Mouse (Mus musculus) neural tube, embryonic 15.5 days (tissue): ENCODE measurements around the gene Cd274. TPM values are rescaled to one million over a fixed set of nuclear protein-coding genes. Genes with fewer than 3 reads are reported as not detected.
"Not testable (repeated sequence)": the region's sequence is repeated elsewhere in the genome, so short reads cannot be mapped to it uniquely, and the experiment has no call there.

ENCODE experiments used
- ATAC-seq: fragments of 200-750 bp; cut with Nextera tagmentation; 2 replicates; pipeline ENCODE4 v1.8.0; 2017; ENCODE audit warnings: mild to moderate bottlenecking, moderate TSS enrichment, moderate library complexity; ENCODE audit not compliant: low FRiP score
- H3K27ac ChIP-seq: fragments of 300-500 bp; sonication (generic); replicated peaks from 2 replicates; pipeline ENCODE4 v1.5.1; 2015; ENCODE audit warnings: mild to moderate bottlenecking, inconsistent platforms
- H3K27me3 ChIP-seq: fragments of 300-500 bp; sonication (generic); replicated peaks from 2 replicates; pipeline ENCODE4 v1.6.1; 2015; ENCODE audit warnings: inconsistent platforms
- H3K36me3 ChIP-seq: fragments of 300-500 bp; sonication (generic); 2 replicates; pipeline ENCODE4 v1.6.1; 2015; ENCODE audit warnings: inconsistent platforms
- H3K4me1 ChIP-seq: fragments of 300-500 bp; sonication (generic); 2 replicates; pipeline ENCODE4 v1.6.1; 2015; ENCODE audit warnings: inconsistent platforms
- H3K4me2 ChIP-seq: fragments of 300-500 bp; sonication (generic); 2 replicates; pipeline ENCODE4 v1.6.1; 2015; ENCODE audit warnings: inconsistent platforms, mild to moderate bottlenecking, moderate library complexity
- H3K4me3 ChIP-seq: fragments of 300-500 bp; sonication (generic); replicated peaks from 2 replicates; pipeline ENCODE4 v1.5.1; 2015; ENCODE audit warnings: mild to moderate bottlenecking, inconsistent platforms
- H3K9ac ChIP-seq: fragments of 300-500 bp; sonication (generic); replicated peaks from 2 replicates; pipeline ENCODE4 v1.6.1; 2015; ENCODE audit warnings: mild to moderate bottlenecking, inconsistent platforms
- H3K9me3 ChIP-seq: fragments of 300-500 bp; sonication (generic); replicated peaks from 2 replicates; pipeline ENCODE4 v1.6.1; 2016; ENCODE audit warnings: inconsistent platforms
- WGBS: fragments of 180-500 bp; shearing (Covaris S2); methylation state at CpG from one replicate; pipeline ENCODE4 v1.1.7; 2015; ENCODE audit warnings: mixed read lengths; 5-methylcytosine and 5-hydroxymethylcytosine counted together
- polyA plus RNA-seq: library from polyadenylated mRNA; unstranded; fragments of >200 nt; fragmentation: Nextera tagmentation; extraction: Ambion mirVana; gene quantifications from 2 replicates; pipeline ENCODE4 v1.2.1, GENCODE M21; 2015

Cd274 gene
- polyA plus RNA-seq, 1 experiment from 2014 or later = 0.81 TPM

- WGBS = 92% methylated on average over 3 of the region's 3 CpGs
Observed at GRCm38 (mm10) chr19:29400466-29400865, 33.2 kb downstream of the Cd274 start.

GRCm38 (mm10) chr19:29402621-29403020 is 35.4 kb downstream of the Cd274 start:
- 91% methylated on average over 4 of the region's 4 CpGs for WGBS
- H3K9ac ChIP-seq = no peak overlapping the region

More at GRCm38 (mm10) chr19:29400466-29400865, 33.2 kb downstream of the Cd274 start:
- ATAC-seq = no peak
- H3K9ac ChIP-seq = no peak overlapping the region
- no peak overlapping the region for H3K27ac ChIP-seq
- no peak overlapping the region for H3K4me2 ChIP-seq
- H3K4me3 ChIP-seq = no peak overlapping the region
- no peaks in the 10 kb centered on the region for H3K27me3 ChIP-seq
- H3K9me3 ChIP-seq = no peaks in the 10 kb centered on the region
- peaks cover 6% of the 10 kb centered on the region; the same call in 1 of the 2 replicates for H3K4me1 ChIP-seq
- H3K36me3 ChIP-seq = no peaks in the 10 kb centered on the region

GRCm38 (mm10) chr19:29403251-29403650 is 36.0 kb downstream of the Cd274 start:
- WGBS = 91% methylated on average over 4 of the region's 4 CpGs

More at GRCm38 (mm10) chr19:29402621-29403020, 35.4 kb downstream of the Cd274 start:
- no peak overlapping the region for H3K4me3 ChIP-seq
- H3K27ac ChIP-seq = no peak overlapping the region
- H3K9me3 ChIP-seq = no peaks in the 10 kb centered on the region
- H3K4me2 ChIP-seq = no peak overlapping the region
- H3K27me3 ChIP-seq = no peaks in the 10 kb centered on the region
- no peaks in the 10 kb centered on the region for H3K36me3 ChIP-seq
- no peak for ATAC-seq
- H3K4me1 ChIP-seq = peaks cover 6% of the 10 kb centered on the region; the same call in 1 of the 2 replicates

GRCm38 (mm10) chr19:29405388-29405787 is 38.1 kb downstream of the Cd274 start:
- no peak overlapping the region for H3K27ac ChIP-seq
- ATAC-seq = no peak
- 38% methylated on average over 2 of the region's 2 CpGs for WGBS

More at GRCm38 (mm10) chr19:29403251-29403650, 36.0 kb downstream of the Cd274 start:
- Histone ChIP-seq H3K36me3 (no peaks in the 10 kb centered on the region), H3K9me3 (no peaks in the 10 kb centered on the region), H3K4me2 (no peak overlapping the region), H3K4me1 (peaks cover 6% of the 10 kb centered on the region; the same call in 1 of the 2 replicates), H3K27me3 (no peaks in the 10 kb centered on the region), H3K9ac (no peak overlapping the region), H3K4me3 (no peak overlapping the region), H3K27ac (no peak overlapping the region)
- no peak for ATAC-seq

GRCm38 (mm10) chr19:29406042-29407017 is 39.1 kb downstream of the Cd274 start:
- Histone ChIP-seq H3K4me3 (no peak overlapping the region), H3K36me3 (no peaks in the 10 kb centered on the region), H3K27ac (no peak overlapping the region), H3K9ac (no peak overlapping the region), H3K4me2 (no peak overlapping the region), H3K4me1 (peaks cover 6% of the 10 kb centered on the region; the same call in 1 of the 2 replicates), H3K27me3 (no peaks in the 10 kb centered on the region), H3K9me3 (no peaks in the 10 kb centered on the region)
- 89% methylated on average over 18 of the region's 18 CpGs for WGBS
- ATAC-seq = no peak

More at GRCm38 (mm10) chr19:29405388-29405787, 38.1 kb downstream of the Cd274 start:
- Histone ChIP-seq H3K27me3 (no peaks in the 10 kb centered on the region), H3K4me2 (no peak overlapping the region), H3K4me3 (no peak overlapping the region), H3K9ac (no peak overlapping the region), H3K4me1 (peaks cover 6% of the 10 kb centered on the region; the same call in 1 of the 2 replicates), H3K36me3 (no peaks in the 10 kb centered on the region), H3K9me3 (no peaks in the 10 kb centered on the region)

- 87% methylated on average over 4 of the region's 4 CpGs for WGBS
- ATAC-seq = no peak
- H3K4me3 ChIP-seq = no peak within 1 kb of the TSS
Observed at GRCm38 (mm10) chr19:29410619-29411018, 43.4 kb downstream of the Cd274 start, which contains the start of gene Pdcd1lg2. Gene Pdcd1lg2, plus strand, starts transcription at chr19:29410919.

GRCm38 (mm10) chr19:29412476-29413420 is 45.5 kb downstream of the Cd274 start:
- Histone ChIP-seq H3K4me1 (no peaks in the 10 kb centered on the region), H3K27ac (no peak overlapping the region), H3K4me3 (no peak overlapping the region), H3K36me3 (no peaks in the 10 kb centered on the region), H3K4me2 (no peak overlapping the region), H3K9ac (no peak overlapping the region), H3K9me3 (no peaks in the 10 kb centered on the region), H3K27me3 (no peaks in the 10 kb centered on the region)
- WGBS = 62% methylated on average over 6 of the region's 6 CpGs
- ATAC-seq = no peak

More at GRCm38 (mm10) chr19:29410619-29411018, 43.4 kb downstream of the Cd274 start, which contains the start of gene Pdcd1lg2:
- Histone ChIP-seq H3K9ac (no peak within 1 kb of the TSS), H3K9me3 (no peaks in the 10 kb centered on the region), H3K4me1 (no peaks in the 10 kb centered on the region), H3K36me3 (no peaks in the 10 kb centered on the region), H3K4me2 (no peak within 1 kb of the TSS), H3K27ac (no peak within 1 kb of the TSS), H3K27me3 (no peaks in the 10 kb centered on the region)

GRCm38 (mm10) chr19:29414513-29414912 is 47.3 kb downstream of the Cd274 start:
- Histone ChIP-seq H3K27me3 (no peaks in the 10 kb centered on the region), H3K9me3 (no peaks in the 10 kb centered on the region), H3K27ac (no peak overlapping the region), H3K36me3 (no peaks in the 10 kb centered on the region), H3K4me3 (no peak overlapping the region), H3K4me2 (no peak overlapping the region), H3K9ac (no peak overlapping the region), H3K4me1 (no peaks in the 10 kb centered on the region)
- no peak for ATAC-seq
- WGBS = 82% methylated on average over 3 of the region's 3 CpGs

GRCm38 (mm10) chr19:29414917-29415316 is 47.7 kb downstream of the Cd274 start:
- not testable (repeated sequence) for H3K4me3 ChIP-seq, H3K4me1 ChIP-seq, H3K27me3 ChIP-seq, H3K9ac ChIP-seq, ATAC-seq, H3K4me2 ChIP-seq, H3K9me3 ChIP-seq, H3K27ac ChIP-seq, H3K36me3 ChIP-seq

- H3K4me3 ChIP-seq = no peak overlapping the region
- no peak overlapping the region for H3K4me2 ChIP-seq
- no peak overlapping the region for H3K9ac ChIP-seq
- no peaks in the 10 kb centered on the region for H3K9me3 ChIP-seq
- H3K36me3 ChIP-seq = no peaks in the 10 kb centered on the region
- H3K27ac ChIP-seq = no peak overlapping the region
- WGBS = 80% methylated on average over 3 of the region's 3 CpGs
- no peaks in the 10 kb centered on the region for H3K4me1 ChIP-seq
- no peaks in the 10 kb centered on the region for H3K27me3 ChIP-seq
- no peak for ATAC-seq
Observed at GRCm38 (mm10) chr19:29416393-29416902, 49.2 kb downstream of the Cd274 start.

GRCm38 (mm10) chr19:29417188-29417587 is 49.9 kb downstream of the Cd274 start:
- no peaks in the 10 kb centered on the region for H3K27me3 ChIP-seq
- no peak overlapping the region for H3K4me2 ChIP-seq
- no peak overlapping the region for H3K9ac ChIP-seq
- no peak for ATAC-seq
- no peaks in the 10 kb centered on the region for H3K4me1 ChIP-seq
- H3K4me3 ChIP-seq = no peak overlapping the region
- no peak overlapping the region for H3K27ac ChIP-seq
- H3K9me3 ChIP-seq = no peaks in the 10 kb centered on the region
- 81% methylated on average over 2 of the region's 2 CpGs for WGBS
- H3K36me3 ChIP-seq = no peaks in the 10 kb centered on the region
